Mouse (Mus musculus) liver, embryonic 12.5 days (tissue): ENCODE measurements at regions not wholly inside any gene's neighbourhood (a gene's known extent, or its start where the extent isn't known, plus 50 kb on each side); places are given as distances from the start of the nearest gene placed in this dataset.

ENCODE experiments used
- ATAC-seq: fragments of 200-750 bp; cut with Nextera tagmentation; 2 replicates; pipeline ENCODE4 v1.8.0; 2017; ENCODE audit warnings: moderate number of reproducible peaks, mild to moderate bottlenecking, moderate library complexity
- H3K27ac ChIP-seq: fragments of 300-500 bp; sonication (generic); 2 replicates; pipeline ENCODE4 v1.5.1; 2016; ENCODE audit warnings: mild to moderate bottlenecking
- H3K27me3 ChIP-seq: fragments of 300-500 bp; sonication (generic); replicated peaks from 2 replicates; pipeline ENCODE4 v1.6.1; 2016; ENCODE audit warnings: mild to moderate bottlenecking, moderate library complexity
- H3K36me3 ChIP-seq: fragments of 300-500 bp; sonication (generic); 2 replicates; pipeline ENCODE4 v1.6.1; 2016; ENCODE audit warnings: mild to moderate bottlenecking, moderate library complexity
- H3K4me1 ChIP-seq: fragments of 300-500 bp; sonication (generic); 2 replicates; pipeline ENCODE4 v1.6.1; 2016
- H3K4me2 ChIP-seq: fragments of 300-500 bp; sonication (generic); 2 replicates; pipeline ENCODE4 v1.6.1; 2016; ENCODE audit warnings: mild to moderate bottlenecking, moderate library complexity
- H3K4me3 ChIP-seq: fragments of 300-500 bp; sonication (generic); 2 replicates; pipeline ENCODE4 v1.5.1; 2016; ENCODE audit warnings: mild to moderate bottlenecking, moderate library complexity
- H3K9ac ChIP-seq: fragments of 300-500 bp; sonication (generic); 2 replicates; pipeline ENCODE4 v1.6.1; 2016; ENCODE audit warnings: mild to moderate bottlenecking, moderate library complexity
- H3K9me3 ChIP-seq: fragments of 300-500 bp; sonication (generic); replicated peaks from 2 replicates; pipeline ENCODE4 v1.6.1; 2016; ENCODE audit warnings: mild to moderate bottlenecking, moderate library complexity
- WGBS: fragments of 180-500 bp; shearing (Covaris S2); methylation state at CpG from one replicate; pipeline ENCODE4 v1.1.7; 2016; ENCODE audit not compliant: insufficient replicate concordance; 5-methylcytosine and 5-hydroxymethylcytosine counted together

- Histone ChIP-seq H3K36me3 (no peaks in the 10 kb centered on the region), H3K9ac (no peak overlapping the region), H3K4me1 (no peaks in the 10 kb centered on the region), H3K9me3 (0 out of 2 replicates have a peak, but pooled peaks cover 3% of the 10 kb centered on the region), H3K4me3 (no peak overlapping the region), H3K27ac (no peak overlapping the region), H3K4me2 (no peak overlapping the region), H3K27me3 (no peaks in the 10 kb centered on the region)
- 60% methylated on average over 3 of the region's 3 CpGs for WGBS
- ATAC-seq, result no peak
These were observed 314.8 kb downstream of the Cmpk2 start for GRCm38 (mm10) chr12:26783800-26784199.

- Histone ChIP-seq H3K4me2 (no peak overlapping the region), H3K4me3 (no peak overlapping the region), H3K4me1 (no peaks in the 10 kb centered on the region), H3K27ac (no peak overlapping the region), H3K9me3 (0 out of 2 replicates have a peak, but pooled peaks cover 3% of the 10 kb centered on the region), H3K9ac (no peak overlapping the region), H3K27me3 (no peaks in the 10 kb centered on the region), H3K36me3 (no peaks in the 10 kb centered on the region)
- 60% methylated on average over 3 of the region's 3 CpGs for WGBS
- ATAC-seq, result no peak
These were observed 312.5 kb downstream of the Cmpk2 start for GRCm38 (mm10) chr12:26781537-26781936.

GRCm38 (mm10) chr12:26778796-26779195, 309.8 kb downstream of the Cmpk2 start:
- Histone ChIP-seq H3K4me3 (no peak overlapping the region), H3K9me3 (0 out of 2 replicates have a peak, but pooled peaks cover 3% of the 10 kb centered on the region), H3K9ac (no peak overlapping the region), H3K27ac (no peak overlapping the region), H3K36me3 (no peaks in the 10 kb centered on the region), H3K4me2 (no peak overlapping the region), H3K27me3 (no peaks in the 10 kb centered on the region), H3K4me1 (no peaks in the 10 kb centered on the region)
- 54% methylated on average over 3 of the region's 3 CpGs for WGBS
- no peak for ATAC-seq

- H3K4me1 ChIP-seq, result no peaks in the 10 kb centered on the region
- H3K9ac ChIP-seq, result no peak overlapping the region
- H3K9me3 ChIP-seq, result 0 out of 2 replicates have a peak, but pooled peaks cover 3% of the 10 kb centered on the region
- no peak overlapping the region for H3K4me3 ChIP-seq
- H3K27ac ChIP-seq, result no peak overlapping the region
- no peak overlapping the region for H3K4me2 ChIP-seq
- ATAC-seq, result no peak
- no peaks in the 10 kb centered on the region for H3K36me3 ChIP-seq
- 79% methylated on average over 1 of the region's 1 CpGs for WGBS
- H3K27me3 ChIP-seq, result no peaks in the 10 kb centered on the region
These were observed 308.0 kb downstream of the Cmpk2 start for GRCm38 (mm10) chr12:26776986-26777385.

GRCm38 (mm10) chr12:26774016-26774415, 305.0 kb downstream of the Cmpk2 start:
- no peak for ATAC-seq

GRCm38 (mm10) chr12:26770753-26771583, 302.0 kb downstream of the Cmpk2 start:
- H3K27me3 ChIP-seq, result no peaks in the 10 kb centered on the region
- no peak overlapping the region for H3K9ac ChIP-seq
- no peaks in the 10 kb centered on the region for H3K4me1 ChIP-seq
- no peak for ATAC-seq
- H3K4me2 ChIP-seq, result no peak overlapping the region
- 59% methylated on average over 1 of the region's 1 CpGs for WGBS
- no peaks in the 10 kb centered on the region for H3K9me3 ChIP-seq
- no peak overlapping the region for H3K27ac ChIP-seq
- H3K4me3 ChIP-seq, result no peak overlapping the region
- no peaks in the 10 kb centered on the region for H3K36me3 ChIP-seq

More at GRCm38 (mm10) chr12:26774016-26774415, 305.0 kb downstream of the Cmpk2 start:
- WGBS, result 64% methylated on average over 2 of the region's 2 CpGs
- Histone ChIP-seq H3K36me3 (no peaks in the 10 kb centered on the region), H3K4me1 (no peaks in the 10 kb centered on the region), H3K4me2 (no peak overlapping the region), H3K27me3 (no peaks in the 10 kb centered on the region), H3K9me3 (no peaks in the 10 kb centered on the region), H3K27ac (no peak overlapping the region), H3K9ac (no peak overlapping the region), H3K4me3 (no peak overlapping the region)

GRCm38 (mm10) chr12:26767551-26767950, 298.5 kb downstream of the Cmpk2 start:
- no peak overlapping the region for H3K4me2 ChIP-seq
- H3K9ac ChIP-seq, result no peak overlapping the region
- no peaks in the 10 kb centered on the region for H3K9me3 ChIP-seq
- 47% methylated on average over 3 of the region's 3 CpGs for WGBS
- no peaks in the 10 kb centered on the region for H3K27me3 ChIP-seq
- no peak for ATAC-seq
- no peak overlapping the region for H3K27ac ChIP-seq
- no peaks in the 10 kb centered on the region for H3K36me3 ChIP-seq
- no peaks in the 10 kb centered on the region for H3K4me1 ChIP-seq
- H3K4me3 ChIP-seq, result no peak overlapping the region

- H3K4me3 ChIP-seq, result no peak overlapping the region
- H3K9me3 ChIP-seq, result no peaks in the 10 kb centered on the region
- H3K27me3 ChIP-seq, result no peaks in the 10 kb centered on the region
- H3K4me2 ChIP-seq, result no peak overlapping the region
- no peak overlapping the region for H3K27ac ChIP-seq
- no peaks in the 10 kb centered on the region for H3K36me3 ChIP-seq
- no peak for ATAC-seq
- 67% methylated on average over 9 of the region's 9 CpGs for WGBS
- no peaks in the 10 kb centered on the region for H3K4me1 ChIP-seq
- H3K9ac ChIP-seq, result no peak overlapping the region
These were observed 289.8 kb downstream of the Cmpk2 start for GRCm38 (mm10) chr12:26758657-26759325.

GRCm38 (mm10) chr12:26756284-26756683, 287.3 kb downstream of the Cmpk2 start:
- ATAC-seq, result no peak
- H3K9ac ChIP-seq, result no peak overlapping the region
- 38% methylated on average over 2 of the region's 2 CpGs for WGBS
- no peak overlapping the region for H3K4me3 ChIP-seq
- H3K4me2 ChIP-seq, result no peak overlapping the region
- H3K36me3 ChIP-seq, result no peaks in the 10 kb centered on the region
- H3K4me1 ChIP-seq, result no peaks in the 10 kb centered on the region
- H3K27me3 ChIP-seq, result no peaks in the 10 kb centered on the region
- no peaks in the 10 kb centered on the region for H3K9me3 ChIP-seq
- H3K27ac ChIP-seq, result no peak overlapping the region

GRCm38 (mm10) chr12:26754611-26755010, 285.6 kb downstream of the Cmpk2 start:
- Histone ChIP-seq H3K9me3 (no peaks in the 10 kb centered on the region), H3K4me3 (no peak overlapping the region), H3K9ac (no peak overlapping the region), H3K27ac (no peak overlapping the region), H3K36me3 (no peaks in the 10 kb centered on the region), H3K27me3 (no peaks in the 10 kb centered on the region), H3K4me2 (no peak overlapping the region), H3K4me1 (no peaks in the 10 kb centered on the region)
- WGBS, result 58% methylated on average over 2 of the region's 2 CpGs
- ATAC-seq, result no peak

- no peaks in the 10 kb centered on the region for H3K27me3 ChIP-seq
- no peak overlapping the region for H3K27ac ChIP-seq
- no peak for ATAC-seq
- H3K9me3 ChIP-seq, result no peaks in the 10 kb centered on the region
- no peak overlapping the region for H3K9ac ChIP-seq
- no peak overlapping the region for H3K4me3 ChIP-seq
- WGBS, result 64% methylated on average over 3 of the region's 3 CpGs
- no peaks in the 10 kb centered on the region for H3K4me1 ChIP-seq
- no peaks in the 10 kb centered on the region for H3K36me3 ChIP-seq
- H3K4me2 ChIP-seq, result no peak overlapping the region
These were observed 265.5 kb downstream of the Cmpk2 start for GRCm38 (mm10) chr12:26734558-26734897.

GRCm38 (mm10) chr12:26733822-26734557, 265.0 kb downstream of the Cmpk2 start:
- H3K27ac ChIP-seq, result no peak overlapping the region
- H3K4me2 ChIP-seq, result no peak overlapping the region
- H3K9ac ChIP-seq, result no peak overlapping the region
- ATAC-seq, result no peak
- 61% methylated on average over 4 of the region's 4 CpGs for WGBS
- H3K4me1 ChIP-seq, result no peaks in the 10 kb centered on the region
- H3K9me3 ChIP-seq, result no peaks in the 10 kb centered on the region
- no peak overlapping the region for H3K4me3 ChIP-seq
- H3K36me3 ChIP-seq, result no peaks in the 10 kb centered on the region
- no peaks in the 10 kb centered on the region for H3K27me3 ChIP-seq
